Mouse (Mus musculus) kidney, embryonic 16.5 days (tissue): Measurements from ENCODE around the gene Chchd3. TPM values are rescaled to one million over a fixed set of nuclear protein-coding genes. Genes with fewer than 3 reads are reported as not detected.

ENCODE experiments used
- ATAC-seq: fragments of 200-750 bp; cut with Nextera tagmentation; 2 replicates; pipeline ENCODE4 v1.8.0; 2017; ENCODE audit warnings: moderate TSS enrichment; ENCODE audit not compliant: low FRiP score, low TSS enrichment
- H3K27ac ChIP-seq: fragments of 300-500 bp; sonication (generic); 2 replicates; pipeline ENCODE4 v1.5.1; 2014; ENCODE audit warnings: low read length
- H3K27me3 ChIP-seq: fragments of 300-500 bp; sonication (generic); 2 replicates; pipeline ENCODE4 v1.6.1; 2014; ENCODE audit warnings: low read length, control low read depth, mixed read lengths; ENCODE audit not compliant: insufficient read depth
- H3K36me3 ChIP-seq: fragments of 300-500 bp; sonication (generic); 2 replicates; pipeline ENCODE4 v1.6.1; 2014; ENCODE audit warnings: low read length, control low read depth, mixed read lengths; ENCODE audit not compliant: insufficient read depth
- H3K4me1 ChIP-seq: fragments of 300-500 bp; sonication (generic); 2 replicates; pipeline ENCODE4 v1.6.1; 2014; ENCODE audit warnings: low read length, control low read depth, mixed read lengths; ENCODE audit not compliant: insufficient read depth
- H3K4me2 ChIP-seq: fragments of 300-500 bp; sonication (generic); replicated peaks from 2 replicates; pipeline ENCODE4 v1.6.1; 2014; ENCODE audit warnings: low read depth, low read length
- H3K4me3 ChIP-seq: fragments of 300-500 bp; sonication (generic); 2 replicates; pipeline ENCODE4 v1.5.1; 2014; ENCODE audit warnings: mild to moderate bottlenecking, low read length
- H3K9ac ChIP-seq: fragments of 300-500 bp; sonication (generic); replicated peaks from 2 replicates; pipeline ENCODE4 v1.6.1; 2014; ENCODE audit warnings: low read length
- H3K9me3 ChIP-seq: fragments of 300-500 bp; sonication (generic); 2 replicates; pipeline ENCODE4 v1.6.1; 2016; ENCODE audit warnings: low read length, control low read depth
- WGBS: fragments of 180-500 bp; shearing (Covaris S2); extraction: QIAGEN DNeasy Blood & Tissue Kit; methylation state at CpG from one replicate; pipeline ENCODE4 v1.1.7; 2014; 5-methylcytosine and 5-hydroxymethylcytosine counted together
- polyA plus RNA-seq: library from polyadenylated mRNA; unstranded; fragments of >200 nt; fragmentation: Nextera tagmentation; extraction: Ambion mirVana; gene quantifications from 2 replicates; pipeline ENCODE4 v1.2.1, GENCODE M21; 2015

Chchd3 gene
- polyA plus RNA-seq, 1 experiment from 2014 or later = 129 TPM

DNA sequence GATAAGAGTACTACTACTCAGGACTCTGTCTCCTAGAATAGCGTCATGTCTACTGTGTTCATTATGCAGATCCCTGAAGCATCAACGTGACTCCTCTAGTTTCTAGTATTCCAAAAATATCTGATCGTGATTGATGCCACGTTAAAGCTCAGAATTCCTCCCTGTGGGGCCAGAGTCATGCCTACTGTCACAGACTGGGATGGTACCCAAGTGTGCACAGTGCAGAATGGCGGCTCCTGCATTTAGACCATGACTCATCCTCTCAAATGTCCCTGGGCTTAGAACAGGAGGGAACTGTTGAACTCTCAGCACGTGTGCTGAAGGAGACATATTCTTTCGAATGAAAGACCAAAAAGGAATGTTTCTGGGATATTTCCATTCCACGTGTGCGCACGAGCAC is 305.5 kb downstream of the Chchd3 start:
- Histone ChIP-seq H3K36me3 (no peaks in the 10 kb centered on the region), H3K9ac (no peak overlapping the region), H3K4me1 (no peaks in the 10 kb centered on the region), H3K4me3 (no peak overlapping the region), H3K27me3 (no peaks in the 10 kb centered on the region), H3K4me2 (no peak overlapping the region), H3K9me3 (no peaks in the 10 kb centered on the region), H3K27ac (no peak overlapping the region)
- 83% methylated on average over 10 of the region's 10 CpGs for WGBS
- no peak for ATAC-seq

DNA sequence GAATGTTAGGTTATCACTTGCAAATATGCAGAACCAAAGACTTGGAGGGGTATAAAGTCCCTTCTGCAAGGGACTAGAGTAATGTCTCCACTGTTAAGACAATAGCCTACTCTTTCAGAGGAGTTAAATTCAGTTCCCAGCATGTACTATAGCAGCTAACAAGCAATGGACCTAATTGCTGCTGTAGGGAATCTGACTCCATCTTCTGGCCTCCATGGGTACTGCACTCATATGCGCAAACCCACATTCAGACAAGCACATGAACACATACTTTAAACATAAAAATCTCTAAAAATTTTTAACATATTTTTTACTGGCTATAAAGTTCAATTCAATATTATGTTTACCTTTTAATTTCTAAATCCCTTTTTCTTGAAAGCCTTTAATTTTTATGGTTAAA is 310.2 kb downstream of the Chchd3 start:
- 97% methylated on average over 1 of the region's 1 CpGs for WGBS
- Histone ChIP-seq H3K27ac (no peak overlapping the region), H3K9me3 (no peaks in the 10 kb centered on the region), H3K27me3 (no peaks in the 10 kb centered on the region), H3K36me3 (no peaks in the 10 kb centered on the region), H3K4me2 (no peak overlapping the region), H3K4me3 (no peak overlapping the region), H3K4me1 (no peaks in the 10 kb centered on the region), H3K9ac (no peak overlapping the region)
- ATAC-seq = no peak

- 72% methylated on average over 6 of the region's 6 CpGs for WGBS
- ATAC-seq = no peak
Observed at GRCm38 (mm10) chr6:32748777-32749176, 311.3 kb downstream of the Chchd3 start.

DNA sequence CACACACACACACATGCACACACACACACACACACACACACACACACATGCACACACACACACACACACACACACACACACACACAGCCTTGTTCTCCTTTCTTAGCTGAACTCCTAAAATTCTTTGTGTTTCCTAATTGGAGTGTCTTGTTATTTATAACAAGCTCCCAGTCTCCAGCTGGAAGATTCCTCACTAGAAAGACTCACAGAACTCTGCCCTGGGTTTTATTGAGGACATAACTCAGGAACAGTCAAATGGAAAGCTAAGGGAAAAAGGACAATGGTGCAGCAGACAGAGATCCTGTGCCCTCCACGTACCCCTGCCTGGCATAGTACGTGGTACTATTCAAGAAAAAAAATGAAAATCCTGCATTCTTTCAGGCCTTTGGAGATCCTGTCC is 312.7 kb downstream of the Chchd3 start:
- Histone ChIP-seq H3K27ac (no peak overlapping the region), H3K4me1 (no peaks in the 10 kb centered on the region), H3K27me3 (no peaks in the 10 kb centered on the region), H3K4me3 (no peak overlapping the region), H3K36me3 (no peaks in the 10 kb centered on the region), H3K9me3 (no peaks in the 10 kb centered on the region), H3K4me2 (no peak overlapping the region), H3K9ac (no peak overlapping the region)
- 46% methylated on average over 2 of the region's 2 CpGs for WGBS
- ATAC-seq = peak; percentile 49; the same call in 1 of the 2 replicates

More at GRCm38 (mm10) chr6:32748777-32749176, 311.3 kb downstream of the Chchd3 start:
- Histone ChIP-seq H3K27me3 (no peaks in the 10 kb centered on the region), H3K36me3 (no peaks in the 10 kb centered on the region), H3K9ac (no peak overlapping the region), H3K4me3 (no peak overlapping the region), H3K27ac (no peak overlapping the region), H3K9me3 (no peaks in the 10 kb centered on the region), H3K4me1 (no peaks in the 10 kb centered on the region), H3K4me2 (no peak overlapping the region)

Other genes with a start within 250 kb of the Chchd3 start
- gene Exoc4, start 188.8 kb upstream of the Chchd3 start, polyA plus RNA-seq = 39.4 and 44.1 TPM in 2 replicates